Mouse (Mus musculus): ENCODE data around the gene Acaa1b. TPM values are rescaled to one million over a fixed set of nuclear protein-coding genes. Genes with fewer than 3 reads are reported as not detected.

The Acaa1b gene
- 1.4 and 2.1 TPM in 2 replicates for polyA plus RNA-seq (2012; rRNA removed)

DNA sequence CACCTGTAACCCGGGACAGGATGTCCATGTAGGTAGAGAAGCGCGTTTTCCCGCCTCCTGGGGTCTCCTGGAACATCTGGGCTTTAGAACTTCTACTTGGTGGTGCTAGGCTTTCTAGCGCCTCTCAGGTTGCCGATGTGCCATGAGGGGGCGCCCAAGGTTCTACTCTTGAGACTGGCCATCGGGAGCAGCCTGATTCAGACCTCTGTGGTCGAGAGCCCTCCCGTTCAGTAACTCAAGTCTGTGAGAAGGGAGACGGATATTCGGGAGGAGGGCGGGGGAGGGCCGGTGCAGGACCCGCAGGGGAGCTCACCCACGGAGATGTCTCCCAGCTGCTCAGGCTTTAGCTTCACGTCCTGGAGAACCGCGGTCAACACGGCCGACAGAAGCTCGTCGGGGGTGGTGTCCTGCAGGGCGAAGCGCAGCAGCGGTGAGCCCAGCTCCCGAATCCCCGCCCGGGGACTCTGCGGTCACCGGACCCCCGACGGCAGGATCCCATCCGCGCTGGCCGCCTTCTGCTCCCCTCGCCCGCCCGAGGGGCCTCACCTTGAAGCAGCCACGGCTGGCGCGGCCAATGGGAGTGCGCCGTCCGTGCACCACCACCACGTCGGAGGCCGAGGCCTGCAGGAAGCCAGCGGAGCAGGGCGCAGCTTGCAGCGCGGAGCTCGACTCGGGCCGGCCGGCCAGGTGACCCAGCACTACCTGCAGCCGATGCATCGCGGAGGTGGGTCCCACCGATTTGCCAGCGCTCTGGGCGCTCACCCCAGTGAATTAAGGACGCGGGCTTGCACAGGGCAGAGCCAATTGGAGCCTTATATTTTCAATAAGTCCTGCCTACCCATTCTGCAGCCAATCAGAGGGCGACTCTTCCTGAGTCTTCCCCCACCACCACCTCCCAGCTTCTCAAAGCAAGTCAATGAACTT, at the start of gene Acaa1b:
TSS of gene Acaa1b (minus strand) at position 816 of the 924 bp plus-strand sequence.
- TF ChIP-seq CTCF (IDR thresholded peaks at IDR 0.05; ENCODE audit: borderline replicate concordance, extremely low read depth, insufficient read depth, insufficient read length) (peak; percentile 78), POLR2A (IDR thresholded peaks at IDR 0.05; ENCODE audit: borderline replicate concordance, extremely low read depth, insufficient read depth, insufficient read length, poor library complexity, severe bottlenecking) (no peak)
- DNase-seq (ENCODE audit: low read depth) = peak; percentile 85

GRCm38 (mm10) chr9:119206666-119207065, 49.8 kb upstream of the Acaa1b start:
- DNase-seq (ENCODE audit: low read depth) = no peak
- TF ChIP-seq POLR2A (IDR thresholded peaks at IDR 0.05; ENCODE audit: borderline replicate concordance, extremely low read depth, insufficient read depth, insufficient read length, poor library complexity, severe bottlenecking) = no peak
- no peak for TF ChIP-seq CTCF (IDR thresholded peaks at IDR 0.05; ENCODE audit: borderline replicate concordance, extremely low read depth, insufficient read depth, insufficient read length)

DNA sequence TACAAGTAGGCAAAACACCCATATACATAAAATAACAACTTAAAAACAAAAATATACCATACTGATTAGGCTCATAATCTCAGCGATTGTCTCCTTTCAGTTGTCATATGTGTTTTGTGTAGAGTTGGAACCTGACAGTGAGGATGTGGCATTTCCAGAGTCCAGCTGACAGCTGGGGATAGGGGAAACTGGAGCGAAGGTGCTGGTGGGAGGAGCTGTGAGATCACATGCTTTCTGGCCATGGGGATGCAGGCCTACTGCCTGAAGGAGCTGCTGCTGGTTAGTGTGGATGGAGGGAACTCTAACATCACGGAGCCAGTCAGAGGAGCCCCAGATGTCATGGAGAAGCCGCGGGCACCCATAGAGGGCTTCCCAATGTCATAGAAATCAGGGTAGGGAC, 48.9 kb upstream of the Acaa1b start:
- no peak for TF ChIP-seq POLR2A (IDR thresholded peaks at IDR 0.05; ENCODE audit: borderline replicate concordance, extremely low read depth, insufficient read depth, insufficient read length, poor library complexity, severe bottlenecking)
- TF ChIP-seq CTCF (IDR thresholded peaks at IDR 0.05; ENCODE audit: borderline replicate concordance, extremely low read depth, insufficient read depth, insufficient read length) = no peak
- DNase-seq (ENCODE audit: low read depth) = no peak

GRCm38 (mm10) chr9:119203617-119204016, 46.7 kb upstream of the Acaa1b start:
- no peak for TF ChIP-seq POLR2A (IDR thresholded peaks at IDR 0.05; ENCODE audit: borderline replicate concordance, extremely low read depth, insufficient read depth, insufficient read length, poor library complexity, severe bottlenecking)
- no peak for TF ChIP-seq CTCF (IDR thresholded peaks at IDR 0.05; ENCODE audit: borderline replicate concordance, extremely low read depth, insufficient read depth, insufficient read length)
- DNase-seq (ENCODE audit: low read depth) = no peak

DNA sequence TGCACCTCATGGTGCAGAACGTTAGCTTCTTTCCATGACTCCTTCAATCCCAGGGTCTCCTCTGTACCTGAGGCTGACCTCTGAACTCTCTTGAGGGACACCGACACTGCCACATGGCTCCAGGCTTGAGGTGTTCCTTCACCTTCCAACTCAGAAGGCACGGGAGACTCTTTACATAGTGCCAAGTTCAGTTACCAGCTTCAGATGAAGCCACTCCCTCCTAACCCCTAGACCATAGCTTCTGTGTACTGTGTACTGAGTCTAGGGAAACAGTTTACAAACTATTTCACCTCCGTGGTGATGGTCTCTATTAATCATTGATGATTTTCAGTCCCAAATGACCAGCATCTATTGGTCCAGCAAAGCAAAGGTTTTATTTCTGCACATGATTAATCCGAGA, 44.8 kb upstream of the Acaa1b start:
- no peak for TF ChIP-seq CTCF (IDR thresholded peaks at IDR 0.05; ENCODE audit: borderline replicate concordance, extremely low read depth, insufficient read depth, insufficient read length)
- no peak for TF ChIP-seq POLR2A (IDR thresholded peaks at IDR 0.05; ENCODE audit: borderline replicate concordance, extremely low read depth, insufficient read depth, insufficient read length, poor library complexity, severe bottlenecking)
- DNase-seq (ENCODE audit: low read depth) = no peak

DNA sequence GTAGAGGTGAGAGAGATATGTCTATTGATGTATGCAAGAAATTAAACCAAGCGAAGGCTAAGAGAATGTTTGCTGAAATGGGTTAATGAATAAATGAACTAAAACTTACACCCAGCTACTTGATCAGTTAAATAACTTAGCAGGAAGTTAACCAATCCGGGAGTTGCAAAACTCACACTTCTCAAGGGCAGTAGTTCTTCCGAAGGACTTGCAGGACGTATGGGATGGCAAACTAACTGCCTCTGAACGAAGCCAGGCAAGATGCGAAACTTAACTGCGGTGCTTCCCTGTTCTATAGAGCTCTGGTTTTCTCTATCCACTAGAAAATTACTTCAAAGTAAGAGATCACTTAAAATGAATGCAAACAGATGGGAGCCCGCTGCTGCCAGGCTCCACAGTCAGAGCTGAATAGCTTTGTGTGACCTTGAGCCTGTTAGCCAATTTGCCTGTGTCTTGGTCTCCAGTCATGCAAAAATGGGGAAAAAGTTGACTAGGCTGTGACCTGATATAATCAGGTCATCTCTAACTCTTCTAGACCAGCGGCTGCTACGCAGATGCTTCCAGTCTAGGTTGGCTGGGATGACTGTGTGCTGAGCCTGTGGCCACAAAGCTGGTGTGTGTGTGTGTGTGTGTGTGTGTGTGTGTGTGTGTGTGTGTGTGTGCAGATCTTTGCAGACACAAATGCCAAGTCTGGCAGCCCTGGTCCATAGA, 42.4 kb upstream of the Acaa1b start:
- DNase-seq (ENCODE audit: low read depth) = peak; percentile 54
- TF ChIP-seq POLR2A (IDR thresholded peaks at IDR 0.05; ENCODE audit: borderline replicate concordance, extremely low read depth, insufficient read depth, insufficient read length, poor library complexity, severe bottlenecking) = no peak
- TF ChIP-seq CTCF (IDR thresholded peaks at IDR 0.05; ENCODE audit: borderline replicate concordance, extremely low read depth, insufficient read depth, insufficient read length) = no peak

DNA sequence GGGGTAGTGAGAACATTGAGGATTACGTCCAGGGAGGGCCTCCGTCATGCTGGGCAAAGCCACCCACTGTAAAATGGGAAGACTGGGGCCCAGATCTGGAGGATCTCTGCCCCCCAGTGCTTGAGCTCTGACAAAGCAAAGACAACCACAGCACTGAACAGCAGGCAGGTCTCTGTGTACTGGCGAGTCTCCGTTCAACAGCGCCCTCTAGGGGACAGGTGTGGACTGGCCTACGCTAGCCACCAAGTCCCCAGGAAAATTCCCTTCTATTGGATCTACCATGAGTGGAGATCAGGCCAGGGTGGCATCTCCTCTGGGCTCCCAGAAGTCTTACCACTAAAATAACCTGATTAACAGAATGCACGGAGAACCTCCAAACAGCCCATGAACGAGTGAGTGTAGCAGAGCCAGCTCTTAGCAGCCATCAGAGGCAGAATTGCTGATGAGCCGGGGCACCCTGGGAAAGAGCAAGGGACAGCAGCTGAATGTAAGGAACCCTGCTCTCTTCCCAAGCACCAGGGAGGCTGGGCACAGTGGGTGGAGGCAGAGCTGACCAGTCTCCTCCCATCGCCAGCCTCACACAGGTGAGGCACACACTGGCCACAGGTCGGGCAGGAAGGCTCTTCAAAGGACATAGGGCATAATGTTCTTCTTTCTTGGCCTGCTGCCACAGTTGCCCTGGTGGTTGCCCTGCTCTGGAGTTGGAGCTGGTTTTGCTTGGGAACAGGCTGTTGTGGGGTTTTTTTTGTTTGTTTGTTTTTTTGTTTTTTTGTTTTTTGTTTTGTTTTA, 35.5 kb upstream of the Acaa1b start:
- TF ChIP-seq POLR2A (IDR thresholded peaks at IDR 0.05; ENCODE audit: borderline replicate concordance, extremely low read depth, insufficient read depth, insufficient read length, poor library complexity, severe bottlenecking) (no peak), CTCF (IDR thresholded peaks at IDR 0.05; ENCODE audit: borderline replicate concordance, extremely low read depth, insufficient read depth, insufficient read length) (peak; percentile 63)
- DNase-seq (ENCODE audit: low read depth) = peak; percentile 39

DNA sequence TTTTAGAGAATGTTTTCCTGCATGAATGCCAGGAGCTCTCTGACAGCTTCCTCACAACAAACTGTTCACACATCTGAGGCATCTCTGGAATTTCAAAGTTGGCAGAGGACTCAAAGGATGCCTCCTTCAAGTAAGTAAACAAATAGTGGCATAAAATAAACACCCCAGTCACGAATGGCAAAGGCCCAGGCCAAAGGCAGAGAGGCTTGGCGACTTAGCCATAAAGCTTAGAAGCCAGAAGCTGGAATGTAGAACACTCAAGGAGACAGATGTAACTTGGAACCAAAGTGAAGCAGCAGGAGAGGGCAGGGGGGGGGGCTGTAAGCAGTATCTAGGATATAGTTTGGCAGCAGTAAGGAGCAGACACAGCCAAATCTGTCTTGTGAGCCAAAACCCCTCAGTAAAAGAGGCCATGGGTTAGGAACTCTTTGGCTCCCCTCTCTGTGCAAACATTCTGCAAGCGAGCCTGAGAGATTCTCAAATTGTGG, 24.4 kb upstream of the Acaa1b start:
- TF ChIP-seq CTCF (IDR thresholded peaks at IDR 0.05; ENCODE audit: borderline replicate concordance, extremely low read depth, insufficient read depth, insufficient read length) (no peak), POLR2A (IDR thresholded peaks at IDR 0.05; ENCODE audit: borderline replicate concordance, extremely low read depth, insufficient read depth, insufficient read length, poor library complexity, severe bottlenecking) (no peak)
- peak; percentile 71 for DNase-seq (ENCODE audit: low read depth)

DNA sequence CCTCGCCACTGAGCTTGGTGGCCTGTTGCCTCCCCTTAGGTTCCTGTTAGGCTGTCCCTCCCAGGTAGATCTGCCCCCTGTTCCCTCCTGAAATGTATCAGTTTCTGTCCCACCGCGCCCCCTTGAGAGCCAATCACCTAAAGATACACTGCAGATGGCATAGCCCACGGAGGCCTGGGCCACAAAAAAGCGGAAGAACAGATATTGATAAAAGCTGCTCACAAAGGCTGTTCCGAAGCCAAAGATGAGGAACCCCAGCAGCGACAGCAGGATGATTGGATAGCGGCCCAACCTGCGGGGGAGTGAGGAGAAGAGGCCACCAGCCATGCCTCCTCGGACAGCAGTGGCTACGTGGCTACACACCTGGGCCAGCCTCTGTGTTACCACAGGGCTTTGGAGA, 22.4 kb upstream of the Acaa1b start:
- DNase-seq (ENCODE audit: low read depth) = no peak

GRCm38 (mm10) chr9:119167608-119168007, 10.7 kb upstream of the Acaa1b start:
- no peak for DNase-seq (ENCODE audit: low read depth)
- no peak for TF ChIP-seq CTCF (IDR thresholded peaks at IDR 0.05; ENCODE audit: borderline replicate concordance, extremely low read depth, insufficient read depth, insufficient read length)
- no peak for TF ChIP-seq POLR2A (IDR thresholded peaks at IDR 0.05; ENCODE audit: borderline replicate concordance, extremely low read depth, insufficient read depth, insufficient read length, poor library complexity, severe bottlenecking)

More for the DNA sequence above, 22.4 kb upstream of the Acaa1b start:
- no peak for TF ChIP-seq POLR2A (IDR thresholded peaks at IDR 0.05; ENCODE audit: borderline replicate concordance, extremely low read depth, insufficient read depth, insufficient read length, poor library complexity, severe bottlenecking)
- TF ChIP-seq CTCF (IDR thresholded peaks at IDR 0.05; ENCODE audit: borderline replicate concordance, extremely low read depth, insufficient read depth, insufficient read length) = no peak
